Mouse (Mus musculus) liver, embryonic 15.5 days (tissue): Measurements from ENCODE around the gene Gm13271. TPM values are rescaled to one million over a fixed set of nuclear protein-coding genes. Genes with fewer than 3 reads are reported as not detected.
"Not testable (repeated sequence)": the region's sequence is repeated elsewhere in the genome, so short reads cannot be mapped to it uniquely, and the experiment has no call there.

ENCODE experiments used
- ATAC-seq: fragments of 200-750 bp; cut with Nextera tagmentation; 2 replicates; pipeline ENCODE4 v1.8.0; 2017; ENCODE audit warnings: moderate number of reproducible peaks, mild to moderate bottlenecking, moderate library complexity; ENCODE audit not compliant: insufficient read depth
- H3K27ac ChIP-seq: fragments of 300-500 bp; sonication (generic); replicated peaks from 2 replicates; pipeline ENCODE4 v1.5.1; 2015; ENCODE audit warnings: mild to moderate bottlenecking, inconsistent platforms
- H3K27me3 ChIP-seq: fragments of 300-500 bp; sonication (generic); 2 replicates; pipeline ENCODE4 v1.6.1; 2015; ENCODE audit warnings: mild to moderate bottlenecking, inconsistent platforms
- H3K36me3 ChIP-seq: fragments of 300-500 bp; sonication (generic); replicated peaks from 2 replicates; pipeline ENCODE4 v1.6.1; 2015; ENCODE audit warnings: moderate library complexity, mild to moderate bottlenecking, inconsistent platforms
- H3K4me1 ChIP-seq: fragments of 300-500 bp; sonication (generic); replicated peaks from 2 replicates; pipeline ENCODE4 v1.6.1; 2015; ENCODE audit warnings: inconsistent platforms
- H3K4me2 ChIP-seq: fragments of 300-500 bp; sonication (generic); 2 replicates; pipeline ENCODE4 v1.6.1; 2015; ENCODE audit warnings: moderate library complexity, mild to moderate bottlenecking, inconsistent platforms
- H3K4me3 ChIP-seq: fragments of 300-500 bp; sonication (generic); replicated peaks from 2 replicates; pipeline ENCODE4 v1.5.1; 2015; ENCODE audit warnings: mild to moderate bottlenecking, inconsistent platforms
- H3K9ac ChIP-seq: fragments of 300-500 bp; sonication (generic); 2 replicates; pipeline ENCODE4 v1.6.1; 2015; ENCODE audit warnings: moderate library complexity, mild to moderate bottlenecking, inconsistent platforms
- H3K9me3 ChIP-seq: fragments of 300-500 bp; sonication (generic); replicated peaks from 2 replicates; pipeline ENCODE4 v1.6.1; 2016; ENCODE audit warnings: inconsistent platforms
- WGBS: fragments of 180-500 bp; shearing (Covaris S2); methylation state at CpG from one replicate; pipeline ENCODE4 v1.1.7; 2015; ENCODE audit warnings: mixed read lengths; ENCODE audit not compliant: insufficient replicate concordance; 5-methylcytosine and 5-hydroxymethylcytosine counted together
- polyA plus RNA-seq: library from polyadenylated mRNA; unstranded; fragments of >200 nt; fragmentation: Nextera tagmentation; extraction: Ambion mirVana; gene quantifications from 2 replicates; pipeline ENCODE4 v1.2.1, GENCODE M21; 2015

The Gm13271 gene
- polyA plus RNA-seq, 1 experiment from 2014 or later = not detected

- 0% methylated on average over 18 of the region's 52 CpGs for WGBS
- H3K27me3 ChIP-seq, H3K4me1 ChIP-seq, ATAC-seq, H3K4me3 ChIP-seq, H3K4me2 ChIP-seq, H3K9me3 ChIP-seq, H3K36me3 ChIP-seq, H3K27ac ChIP-seq, H3K9ac ChIP-seq: not testable (repeated sequence)
Observed at GRCm38 (mm10) chr4:88793936-88794675, 39.4 kb downstream of the Gm13271 start, which contains the start of gene Gm13275. Gene Gm13275 (plus strand): TSS chr4:88794487.

DNA sequence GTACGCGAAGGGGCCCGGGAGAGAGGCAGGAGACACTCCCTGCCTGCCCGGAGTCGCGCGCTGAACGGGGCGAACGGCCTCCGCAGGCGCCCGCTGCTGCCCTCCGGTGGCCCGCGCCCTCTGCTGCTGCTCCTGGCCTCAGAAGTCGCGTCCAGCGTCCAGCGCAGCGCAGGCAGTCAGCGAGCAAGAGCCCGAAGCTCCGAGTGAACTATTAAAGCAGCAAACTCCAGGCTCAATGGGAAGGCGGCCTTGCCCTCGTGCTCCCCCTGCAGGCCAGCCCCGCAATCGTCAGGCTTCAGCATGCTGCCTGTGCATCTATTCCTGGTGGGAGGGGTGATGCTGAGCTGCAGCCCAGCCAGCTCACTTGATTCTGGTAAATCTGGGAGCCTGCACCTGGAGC, 42.4 kb downstream of the Gm13271 start, which contains the start of gene Gm13279:
Gm13279 (plus strand) TSS at position 301 of the 400 bp plus-strand sequence.
- not testable (repeated sequence) for H3K4me3 ChIP-seq, H3K9me3 ChIP-seq, H3K9ac ChIP-seq, H3K4me1 ChIP-seq, H3K27ac ChIP-seq, ATAC-seq, H3K4me2 ChIP-seq, H3K27me3 ChIP-seq, H3K36me3 ChIP-seq
- no CpG with 5 or more reads among the region's 28 CpGs for WGBS

DNA sequence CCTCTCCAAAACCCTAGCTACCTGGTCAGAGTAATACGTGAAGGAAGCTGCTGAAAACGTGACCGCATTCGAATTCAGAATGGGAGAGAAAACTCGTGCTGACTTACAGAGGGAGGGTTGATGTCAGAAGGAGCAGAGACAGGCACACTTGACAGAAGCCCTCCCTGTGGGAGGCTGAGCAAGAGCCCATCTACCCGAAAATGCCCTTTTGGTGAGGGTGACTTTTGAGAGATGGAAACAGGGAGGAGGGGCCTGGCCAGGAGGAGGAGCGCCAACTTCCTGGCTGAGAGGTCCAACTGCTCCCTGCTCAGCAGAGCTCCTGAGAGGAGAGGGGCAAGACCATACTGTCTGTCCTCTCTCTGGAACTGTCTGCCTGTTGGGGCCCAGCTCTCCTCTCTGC, 44.7 kb downstream of the Gm13271 start, which contains the start of gene Gm13285:
Gm13285 (plus strand) TSS at position 301 of the 400 bp plus-strand sequence.
- not testable (repeated sequence) for H3K9me3 ChIP-seq, H3K4me3 ChIP-seq, H3K27ac ChIP-seq, H3K9ac ChIP-seq, H3K4me2 ChIP-seq, H3K27me3 ChIP-seq, H3K36me3 ChIP-seq, ATAC-seq, H3K4me1 ChIP-seq
- 2% methylated on average over 6 of the region's 7 CpGs for WGBS

GRCm38 (mm10) chr4:88802954-88803353, 48.3 kb downstream of the Gm13271 start, which contains the start of gene Gm13287:
Gene Gm13287 (plus strand): TSS chr4:88803254.
- H3K9ac ChIP-seq, H3K4me1 ChIP-seq, H3K27me3 ChIP-seq, H3K4me3 ChIP-seq, H3K27ac ChIP-seq, ATAC-seq, H3K9me3 ChIP-seq, H3K36me3 ChIP-seq: not testable (repeated sequence)
- no CpG with 5 or more reads among the region's 29 CpGs for WGBS
- peak within 1 kb of the TSS; percentile 40; the same call in 1 of the 2 replicates for H3K4me2 ChIP-seq

Other genes starting within 250 kb of the Gm13271 start
- gene Ifnb1, start 232.1 kb upstream of the Gm13271 start, polyA plus RNA-seq = not detected in 2 replicates
- not detected in 2 replicates for gene Ifna15, start 196.6 kb upstream of the Gm13271 start, polyA plus RNA-seq
- gene Ifna14, start 183.1 kb upstream of the Gm13271 start, polyA plus RNA-seq = not detected in 2 replicates
- not detected in 2 replicates for gene Ifna9, start 162.5 kb upstream of the Gm13271 start, polyA plus RNA-seq
- gene Ifna12, start 151.5 kb upstream of the Gm13271 start, polyA plus RNA-seq = not detected in 2 replicates
- not detected in 2 replicates for gene C87499, start 120.5 kb upstream of the Gm13271 start, polyA plus RNA-seq
- gene Ifna13, start 110.4 kb upstream of the Gm13271 start, polyA plus RNA-seq = not detected in 2 replicates
- gene Ifna16, start 77.9 kb upstream of the Gm13271 start, polyA plus RNA-seq = not detected in 2 replicates
- not detected in 2 replicates for gene Ifna2, start 71.0 kb upstream of the Gm13271 start, polyA plus RNA-seq
- gene Ifnab, start 63.5 kb upstream of the Gm13271 start, polyA plus RNA-seq = not detected in 2 replicates
- gene Gm26566, start 33.1 kb upstream of the Gm13271 start, polyA plus RNA-seq = 0.20 and 0.51 TPM in 2 replicates
- gene Klhl9, start 32.4 kb upstream of the Gm13271 start, polyA plus RNA-seq = 22.3 and 22.6 TPM in 2 replicates
- gene Gm13283, start 5.3 kb downstream of the Gm13271 start, polyA plus RNA-seq = not detected in 2 replicates
- not detected in 2 replicates for gene Gm13290, start 19.0 kb downstream of the Gm13271 start, polyA plus RNA-seq
- gene Gm13289, start 22.1 kb downstream of the Gm13271 start, polyA plus RNA-seq = not detected in 2 replicates
- not detected in 2 replicates for gene Gm13272, start 25.0 kb downstream of the Gm13271 start, polyA plus RNA-seq
- gene Ifnz, start 27.3 kb downstream of the Gm13271 start, polyA plus RNA-seq = not detected in 2 replicates
- gene Gm13276, start 30.8 kb downstream of the Gm13271 start, polyA plus RNA-seq = not detected in 2 replicates
- gene Gm13277, start 33.8 kb downstream of the Gm13271 start, polyA plus RNA-seq = not detected in 2 replicates
- not detected in 2 replicates for gene Gm13278, start 36.7 kb downstream of the Gm13271 start, polyA plus RNA-seq
- not detected in 2 replicates for gene Gm13275, start 39.6 kb downstream of the Gm13271 start, polyA plus RNA-seq
- not detected in 2 replicates for gene Gm13279, start 42.5 kb downstream of the Gm13271 start, polyA plus RNA-seq
- 0.20 TPM in 1 of 2 replicates, not detected in the other for gene Gm13285, start 44.8 kb downstream of the Gm13271 start, polyA plus RNA-seq
- gene Gm13287, start 48.4 kb downstream of the Gm13271 start, polyA plus RNA-seq = not detected in 2 replicates
- not detected in 2 replicates for gene Gm13288, start 50.7 kb downstream of the Gm13271 start, polyA plus RNA-seq
- not detected in 2 replicates for gene Ifna7, start 61.4 kb downstream of the Gm13271 start, polyA plus RNA-seq
- not detected in 2 replicates for gene Ifna11, start 65.1 kb downstream of the Gm13271 start, polyA plus RNA-seq
- gene Ifna6, start 72.5 kb downstream of the Gm13271 start, polyA plus RNA-seq = not detected in 2 replicates
- gene Ifna5, start 80.7 kb downstream of the Gm13271 start, polyA plus RNA-seq = not detected in 2 replicates
- gene Ifna4, start 87.0 kb downstream of the Gm13271 start, polyA plus RNA-seq = not detected in 2 replicates
- not detected in 2 replicates for gene Ifna1, start 95.2 kb downstream of the Gm13271 start, polyA plus RNA-seq
- not detected in 2 replicates for gene Ifne, start 125.3 kb downstream of the Gm13271 start, polyA plus RNA-seq